Mouse (Mus musculus): ENCODE results near the gene Scgb1b2. TPM values are rescaled to one million over a fixed set of nuclear protein-coding genes. Genes with fewer than 3 reads are reported as not detected.

The Scgb1b2 gene
- not detected in 2 replicates for polyA plus RNA-seq (2016; fragmentation: Nextera tagmentation; extraction: Ambion mirVana)

DNA sequence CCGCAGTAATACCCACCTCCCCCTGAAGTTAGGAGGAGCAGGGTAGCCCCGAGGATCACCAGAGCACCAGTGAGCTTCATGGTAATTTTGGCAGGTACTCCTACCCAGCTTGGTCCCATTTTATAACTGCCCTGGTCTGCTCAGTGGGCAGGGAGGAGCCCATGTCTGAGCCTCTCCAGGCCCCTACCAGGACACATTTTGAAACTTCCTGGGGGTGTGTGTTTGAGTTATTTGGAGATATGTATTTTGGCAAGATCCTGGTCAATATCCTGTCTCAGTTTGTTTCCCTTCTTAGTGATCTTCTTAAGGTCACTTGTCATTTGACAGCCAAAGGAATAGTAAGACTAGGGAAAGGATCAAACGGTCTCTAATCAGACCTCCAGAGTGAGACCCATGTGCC, at the start of gene Scgb1b2:
Gene Scgb1b2 (minus strand): TSS at position 101 of the 400 bp plus-strand sequence.
- H3K27ac ChIP-seq = no peak within 1 kb of the TSS
- H3K4me1 ChIP-seq = no peaks in the 10 kb centered on the region
- WGBS = 84% methylated on average over 3 of the region's 3 CpGs
- H3K4me3 ChIP-seq = no peak within 1 kb of the TSS
- H3K27me3 ChIP-seq (ENCODE audit: low read depth, poor library complexity, severe bottlenecking) = no peaks in the 10 kb centered on the region
- H3K9me3 ChIP-seq (replicated peaks) = peaks cover 14% of the 10 kb centered on the region
- no peak for DNase-seq (ENCODE audit: low spot score)
- H3K36me3 ChIP-seq = no peaks in the 10 kb centered on the region

DNA sequence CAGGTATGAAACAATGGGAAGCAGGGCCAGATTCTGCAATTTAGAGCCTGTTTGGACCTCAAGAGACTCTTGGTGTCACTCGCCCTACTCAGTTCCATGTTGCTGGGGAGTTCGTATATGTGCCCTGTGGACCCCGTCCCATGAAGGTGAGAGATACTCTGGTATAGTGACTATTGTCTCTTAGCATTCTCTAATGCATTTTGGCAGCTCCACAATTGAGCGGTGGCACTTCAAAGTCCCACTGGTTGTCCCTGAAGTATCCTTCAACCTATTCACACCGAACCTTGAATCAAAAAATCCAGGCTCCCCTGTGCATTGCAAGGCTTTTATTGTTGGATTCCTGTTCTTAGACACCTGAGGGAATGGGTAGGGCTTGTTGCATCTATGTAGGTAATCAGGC, 1.4 kb downstream of the Scgb1b2 start, which contains the start of gene Scgb2b2:
Gene Scgb2b2 (plus strand): TSS at position 301 of the 400 bp plus-strand sequence.
- H3K4me3 ChIP-seq = no peak within 1 kb of the TSS
- H3K4me1 ChIP-seq = no peaks in the 10 kb centered on the region
- H3K36me3 ChIP-seq = no peaks in the 10 kb centered on the region
- H3K27me3 ChIP-seq (ENCODE audit: low read depth, poor library complexity, severe bottlenecking) = no peaks in the 10 kb centered on the region
- no peak for DNase-seq (ENCODE audit: low spot score)
- H3K9me3 ChIP-seq (replicated peaks) = peaks cover 14% of the 10 kb centered on the region
- 89% methylated on average over 5 of the region's 5 CpGs for WGBS
- H3K27ac ChIP-seq = no peak within 1 kb of the TSS

Other genes with a start within 250 kb of the Scgb1b2 start
- 8.0 and 8.1 TPM in 2 replicates for gene Fxyd5, start 249.3 kb downstream of the Scgb1b2 start, polyA plus RNA-seq (2016; fragmentation: Nextera tagmentation; extraction: Ambion mirVana)
- gene Fxyd7, start 240.4 kb downstream of the Scgb1b2 start, polyA plus RNA-seq (2016; fragmentation: Nextera tagmentation; extraction: Ambion mirVana) = 0.30 and 1.3 TPM in 2 replicates
- gene Fxyd1, start 234.6 kb downstream of the Scgb1b2 start, polyA plus RNA-seq (2016; fragmentation: Nextera tagmentation; extraction: Ambion mirVana) = 6.2 and 7.7 TPM in 2 replicates
- gene Lgi4, start 232.5 kb downstream of the Scgb1b2 start, polyA plus RNA-seq (2016; fragmentation: Nextera tagmentation; extraction: Ambion mirVana) = 0.13 and 0.16 TPM in 2 replicates
- gene Fxyd3, start 215.1 kb downstream of the Scgb1b2 start, polyA plus RNA-seq (2016; fragmentation: Nextera tagmentation; extraction: Ambion mirVana) = 7.6 and 10.0 TPM in 2 replicates
- 3.1 TPM in 2 replicates for gene Hpn, start 176.5 kb downstream of the Scgb1b2 start, polyA plus RNA-seq (2016; fragmentation: Nextera tagmentation; extraction: Ambion mirVana)
- gene Scn1b, start 164.8 kb downstream of the Scgb1b2 start, polyA plus RNA-seq (2016; fragmentation: Nextera tagmentation; extraction: Ambion mirVana) = 0.38 and 0.81 TPM in 2 replicates
- gene Gramd1a, start 135.9 kb downstream of the Scgb1b2 start, polyA plus RNA-seq (2016; fragmentation: Nextera tagmentation; extraction: Ambion mirVana) = 87.3 and 106 TPM in 2 replicates
- not detected in 2 replicates for gene Scgb2b2, start 1.3 kb downstream of the Scgb1b2 start, polyA plus RNA-seq (2016; fragmentation: Nextera tagmentation; extraction: Ambion mirVana)
- gene Scgb2b3, start 70.3 kb upstream of the Scgb1b2 start, polyA plus RNA-seq (2016; fragmentation: Nextera tagmentation; extraction: Ambion mirVana) = not detected in 2 replicates
- gene Scgb1b3, start 83.8 kb upstream of the Scgb1b2 start, polyA plus RNA-seq (2016; fragmentation: Nextera tagmentation; extraction: Ambion mirVana) = not detected in 2 replicates

All from limb, embryonic 10.5 days (tissue).